Comparison of ENCODE assay signal across 20 mouse cellular contexts in genomic region chr15:101484939-101485338, GRCm38 (mm10). TPM values are rescaled to one million over a fixed set of nuclear protein-coding genes. Genes with fewer than 3 reads are reported as not detected.
"Had no signal": no experiment of that assay in that cellular context is flagged by ENCODE, and none has a peak within 500 bp of the region (broad histone marks: within the 10 kb centered on the region; RNA-seq: fewer than 3 reads in every experiment).

No protein-coding gene starts in this region.

- H3K9me3 ChIP-seq: limb, embryonic 12.5 days; midbrain, embryonic 13.5 days; neural tube, embryonic 15.5 days had no signal

- DNase-seq: kidney, postnatal 14 days; lung, adult 2 months; lung, postnatal 4 days; right cerebral cortex, adult 18-20 months; right cerebral cortex, postnatal 25 days had no signal

- H3K27me3 ChIP-seq: midbrain, embryonic 13.5 days; neural tube, embryonic 15.5 days had no signal

- H3K4me3 ChIP-seq: left cerebral cortex, adult 2 months; limb, embryonic 12.5 days; midbrain, embryonic 13.5 days; myocyte; neural tube, embryonic 15.5 days had no signal

- H3K4me2 ChIP-seq: limb, embryonic 12.5 days; midbrain, embryonic 13.5 days; neural tube, embryonic 15.5 days had no signal

- H3K27ac ChIP-seq: left cerebral cortex, adult 2 months; limb, embryonic 12.5 days; liver, embryonic 14.5 days; midbrain, embryonic 13.5 days; neural tube, embryonic 15.5 days; stomach, postnatal 0 days had no signal

- H3K9ac ChIP-seq: limb, embryonic 12.5 days; liver, embryonic 14.5 days; midbrain, embryonic 13.5 days; neural tube, embryonic 15.5 days had no signal

- ATAC-seq: lung, postnatal 0 days; midbrain, embryonic 13.5 days had no signal

- H3K4me1 ChIP-seq: midbrain, embryonic 13.5 days; neural tube, embryonic 15.5 days had no signal

- H3K36me3 ChIP-seq: limb, embryonic 12.5 days; midbrain, embryonic 13.5 days; neural tube, embryonic 15.5 days had no signal

RNA-seq across cellular contexts. Expression of gene Krt83, which starts 6.4 kb away (rescaled TPM):
- total RNA-seq: layer of hippocampus, postnatal 25 days; left cerebral cortex, adult 2 months; left cerebral cortex, postnatal 36 days; liver, adult 2 months; megakaryocyte-erythroid progenitor cell, adult 5-6 weeks had no signal
- polyA plus RNA-seq: kidney, embryonic 14.5 days; limb, embryonic 12.5 days; liver, adult 2 months; lung, postnatal 0 days; midbrain, embryonic 13.5 days; myocyte; neural tube, embryonic 11.5 days; neural tube, embryonic 15.5 days had no signal

RNA-seq across cellular contexts. Expression of gene Krt86, which starts 11.7 kb away (rescaled TPM):
- total RNA-seq: layer of hippocampus, postnatal 25 days; left cerebral cortex, adult 2 months; left cerebral cortex, postnatal 36 days; liver, adult 2 months; megakaryocyte-erythroid progenitor cell, adult 5-6 weeks had no signal
- polyA plus RNA-seq: kidney, embryonic 14.5 days; limb, embryonic 12.5 days; liver, adult 2 months; liver, embryonic 14.5 days; lung, postnatal 0 days; midbrain, embryonic 13.5 days; myocyte; neural tube, embryonic 11.5 days; neural tube, embryonic 15.5 days; small intestine, adult 2 months; stomach, postnatal 0 days had no signal

RNA-seq across cellular contexts. Expression of gene Krt81, which starts 21.4 kb away (rescaled TPM):
- total RNA-seq: layer of hippocampus, postnatal 25 days; left cerebral cortex, adult 2 months; left cerebral cortex, postnatal 36 days; liver, adult 2 months; megakaryocyte-erythroid progenitor cell, adult 5-6 weeks had no signal
- polyA plus RNA-seq: kidney, embryonic 14.5 days; limb, embryonic 12.5 days; liver, adult 2 months; liver, embryonic 14.5 days; lung, adult 2 months; lung, postnatal 0 days; midbrain, embryonic 13.5 days; myocyte; neural tube, embryonic 11.5 days; neural tube, embryonic 15.5 days; small intestine, adult 2 months; stomach, postnatal 0 days had no signal

RNA-seq across cellular contexts. Expression of gene Gm49425, which starts 32.1 kb away (rescaled TPM):
- total RNA-seq: layer of hippocampus, postnatal 25 days; left cerebral cortex, adult 2 months; left cerebral cortex, postnatal 36 days; liver, adult 2 months; megakaryocyte-erythroid progenitor cell, adult 5-6 weeks had no signal
- polyA plus RNA-seq: kidney, embryonic 14.5 days; limb, embryonic 12.5 days; liver, adult 2 months; liver, embryonic 14.5 days; lung, adult 2 months; lung, postnatal 0 days; midbrain, embryonic 13.5 days; myocyte; neural tube, embryonic 11.5 days; small intestine, adult 2 months; stomach, postnatal 0 days had no signal

RNA-seq across cellular contexts. Expression of gene Krt88, which starts 37.4 kb away (rescaled TPM):
- total RNA-seq: layer of hippocampus, postnatal 25 days; left cerebral cortex, adult 2 months; left cerebral cortex, postnatal 36 days; liver, adult 2 months; megakaryocyte-erythroid progenitor cell, adult 5-6 weeks had no signal
- polyA plus RNA-seq: kidney, embryonic 14.5 days; limb, embryonic 12.5 days; liver, adult 2 months; liver, embryonic 14.5 days; lung, adult 2 months; midbrain, embryonic 13.5 days; myocyte; neural tube, embryonic 11.5 days; neural tube, embryonic 15.5 days; small intestine, adult 2 months; stomach, postnatal 0 days had no signal
